Mouse (Mus musculus) stomach, adult 2 months (tissue): ENCODE measurements around the gene Spag4. TPM values are rescaled to one million over a fixed set of nuclear protein-coding genes. Genes with fewer than 3 reads are reported as not detected.

Experiments used
- polyA plus RNA-seq: library from polyadenylated mRNA; depleted of rRNA; stranded (reverse); fragments of >200 nt; gene quantifications from 2 replicates; pipeline ENCODE4 v1.2.3, GENCODE M21; 2012; rRNA removed

Gene Spag4
- 2.2 and 2.8 TPM in 2 replicates for polyA plus RNA-seq

DNA sequence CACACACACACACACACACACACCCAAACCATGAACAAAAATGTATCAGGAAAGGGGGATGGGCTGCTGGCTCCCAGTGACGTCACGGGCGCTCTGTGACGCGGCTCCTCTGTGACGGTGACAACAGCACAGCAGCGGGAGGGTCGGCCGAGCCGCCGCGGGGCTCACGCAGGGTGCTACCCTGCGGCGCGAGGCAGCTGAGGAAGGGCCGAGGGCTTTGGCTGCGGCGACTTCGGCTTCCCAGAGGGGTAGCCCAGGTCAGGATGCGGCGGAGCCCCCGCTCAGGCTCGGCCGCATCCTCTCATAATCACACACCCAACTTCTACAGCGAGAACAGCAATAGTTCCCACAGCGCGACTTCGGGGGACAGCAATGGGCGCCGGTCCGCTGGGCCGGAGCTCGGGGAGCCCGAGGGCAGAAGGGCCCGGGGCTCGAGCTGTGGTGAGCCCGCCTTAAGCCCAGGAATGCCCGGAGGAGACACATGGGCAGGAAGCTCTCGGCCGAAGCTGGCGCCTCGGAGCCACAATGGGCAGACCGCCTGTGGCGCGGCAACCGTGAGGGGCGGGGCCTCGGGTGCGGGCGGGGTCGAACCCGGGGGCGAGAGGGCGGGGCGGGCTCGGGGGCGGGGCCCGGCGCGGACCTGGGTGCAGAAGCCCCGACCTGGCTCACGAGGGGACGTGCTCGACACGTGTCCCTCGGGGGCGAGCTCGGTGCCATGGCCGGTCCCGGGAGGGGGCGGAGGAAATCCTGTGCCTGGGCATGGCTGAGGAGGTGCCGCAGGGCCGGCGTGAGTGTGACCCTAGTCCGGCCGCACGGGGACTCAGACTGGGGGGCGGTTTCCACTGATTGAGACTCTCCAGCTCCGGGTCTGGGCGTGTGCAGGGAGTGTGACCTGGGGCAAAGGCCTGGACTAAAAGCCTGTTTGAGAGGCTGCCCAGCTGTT, at the start of gene Spag4:
Gene Spag4, plus strand, starts transcription at position 77 of the 943 bp plus-strand sequence.

DNA sequence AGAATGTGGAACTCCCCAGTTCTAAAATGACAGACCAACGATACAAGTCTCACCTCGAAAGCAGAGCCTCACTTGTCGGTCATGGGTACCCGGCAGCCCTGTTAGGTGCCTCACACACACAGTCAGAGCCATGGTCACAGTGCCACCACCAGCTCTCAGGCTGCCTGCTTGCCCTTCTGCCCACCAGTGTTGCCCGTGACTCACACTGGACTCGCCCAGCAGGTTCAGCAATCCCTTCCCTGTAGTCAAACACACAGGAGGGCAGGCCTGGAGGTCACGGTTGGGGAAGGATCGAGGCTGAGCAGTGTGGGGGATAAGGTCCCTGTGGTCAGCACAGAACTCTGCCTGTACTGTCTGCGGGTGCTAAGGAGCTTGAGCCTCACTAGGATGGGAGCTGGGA, 12.2 kb upstream of the Spag4 start, which contains the start of gene Fer1l4:
Gene Fer1l4, minus strand, starts transcription at position 132 of the 400 bp plus-strand sequence.

DNA sequence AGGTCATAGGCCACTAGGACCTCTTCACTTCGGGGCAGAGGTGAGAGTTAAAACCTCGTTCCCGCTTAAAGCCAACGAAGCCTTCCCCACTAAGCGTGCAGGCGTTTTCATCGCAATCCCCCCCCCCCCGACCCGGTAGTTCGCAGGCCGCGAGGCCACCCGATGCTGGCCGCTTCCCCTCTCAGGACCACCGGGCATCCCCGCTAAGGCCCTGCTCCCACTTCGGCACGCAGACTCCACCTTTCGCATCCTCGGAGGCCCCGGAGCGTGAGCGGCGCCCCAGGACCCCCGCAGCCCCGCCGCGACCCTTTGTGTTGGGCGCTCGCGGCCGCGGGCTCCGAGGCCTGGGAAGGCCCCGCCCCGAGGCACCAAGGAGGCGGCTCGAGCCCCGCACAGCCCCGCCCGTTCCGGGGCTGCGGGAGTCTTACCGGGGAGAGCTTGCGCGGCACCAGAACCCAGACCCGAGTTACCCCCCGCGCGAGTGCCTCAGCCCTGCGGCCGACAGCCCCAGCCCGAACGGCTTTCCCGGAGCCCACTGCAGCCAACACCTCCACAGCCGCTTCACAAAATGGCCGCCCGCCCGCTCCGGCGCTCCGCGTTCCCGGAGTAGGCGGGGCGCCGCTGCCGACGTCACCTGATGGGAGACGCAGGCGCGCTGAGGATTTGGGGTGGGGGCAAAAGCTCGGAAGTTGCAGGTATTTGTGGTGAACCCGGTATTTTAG, 46.5 kb downstream of the Spag4 start, which contains the start of the genes Cpne1 and Rbm12:
Gene Cpne1, minus strand, starts transcription at position 608 of the 722 bp plus-strand sequence.
Gene Rbm12, minus strand, starts transcription at position 621 of the 722 bp plus-strand sequence.

Other genes starting within 250 kb of the Spag4 start
- 39.1 and 88.0 TPM in 2 replicates for gene BC029722, start 245.7 kb upstream of the Spag4 start, polyA plus RNA-seq
- gene Eif6, start 238.2 kb upstream of the Spag4 start, polyA plus RNA-seq: 175 and 188 TPM in 2 replicates
- 8.5 and 10.6 TPM in 2 replicates for gene Fam83c, start 230.3 kb upstream of the Spag4 start, polyA plus RNA-seq
- 4.6 and 7.1 TPM in 2 replicates for gene Uqcc1, start 134.9 kb upstream of the Spag4 start, polyA plus RNA-seq
- not detected in 2 replicates for gene Gm15557, start 124.4 kb upstream of the Spag4 start, polyA plus RNA-seq
- 0.39 and 0.54 TPM in 2 replicates for gene Gdf5, start 119.8 kb upstream of the Spag4 start, polyA plus RNA-seq
- gene Cep250, start 108.7 kb upstream of the Spag4 start, polyA plus RNA-seq: 1.7 and 1.9 TPM in 2 replicates
- gene 6430550D23Rik, start 57.2 kb upstream of the Spag4 start, polyA plus RNA-seq: 0.34 and 0.77 TPM in 2 replicates
- gene Ergic3, start 57.1 kb upstream of the Spag4 start, polyA plus RNA-seq: 112 and 123 TPM in 2 replicates
- gene Fer1l4, start 12.2 kb upstream of the Spag4 start, polyA plus RNA-seq: 52.4 and 63.6 TPM in 2 replicates
- gene Cpne1, start 46.8 kb downstream of the Spag4 start, polyA plus RNA-seq: 27.6 and 30.8 TPM in 2 replicates
- 1.9 and 2.9 TPM in 2 replicates for gene Rbm12, start 46.8 kb downstream of the Spag4 start, polyA plus RNA-seq
- gene Gm28036, start 61.9 kb downstream of the Spag4 start, polyA plus RNA-seq: 0.05 TPM in 1 of 2 replicates, not detected in the other
- 122 and 216 TPM in 2 replicates for gene Romo1, start 78.9 kb downstream of the Spag4 start, polyA plus RNA-seq
- gene Nfs1, start 79.0 kb downstream of the Spag4 start, polyA plus RNA-seq: 27.7 and 34.3 TPM in 2 replicates
- gene Rbm39, start 115.1 kb downstream of the Spag4 start, polyA plus RNA-seq: 18.8 and 20.8 TPM in 2 replicates
- gene Phf20, start 131.3 kb downstream of the Spag4 start, polyA plus RNA-seq: 2.2 and 3.5 TPM in 2 replicates
- 0.14 and 0.21 TPM in 2 replicates for gene Cnbd2, start 247.1 kb downstream of the Spag4 start, polyA plus RNA-seq
- gene Scand1, start 247.5 kb downstream of the Spag4 start, polyA plus RNA-seq: 195 and 589 TPM in 2 replicates